Mouse (Mus musculus): ENCODE measurements around the gene Ubald2. TPM values are rescaled to one million over a fixed set of nuclear protein-coding genes. Genes with fewer than 3 reads are reported as not detected.

The Ubald2 gene
- polyA plus RNA-seq, 1 experiment from 2014 or later: 78.5 TPM

DNA sequence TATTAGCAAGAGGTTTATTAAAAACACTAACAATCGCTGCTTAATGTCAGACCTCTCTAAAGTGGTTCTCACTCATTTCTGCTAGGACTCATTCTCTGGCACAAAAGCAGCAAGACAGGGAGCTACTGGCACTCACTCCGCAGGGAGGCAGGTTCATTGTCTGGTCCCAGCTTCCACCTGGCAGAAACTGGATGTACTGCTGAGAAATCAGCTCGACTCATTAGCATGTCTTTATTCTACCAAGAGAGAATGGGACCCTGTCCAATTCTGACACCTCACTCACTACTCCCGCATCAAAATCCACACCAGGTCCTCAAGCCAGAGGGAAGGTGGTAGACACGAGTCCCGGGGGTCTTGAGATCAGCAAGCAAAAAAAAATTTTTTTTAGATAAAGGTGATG is 22.3 kb upstream of the Ubald2 start:
- 32% methylated on average over 6 of the region's 6 CpGs for WGBS
- no peak for ATAC-seq (replicated peaks; ENCODE audit: low FRiP score, low TSS enrichment, low read depth)
- peak overlapping the region; percentile 85; the same call in 1 of the 2 replicates for H3K9ac ChIP-seq (ENCODE audit: low read length)

DNA sequence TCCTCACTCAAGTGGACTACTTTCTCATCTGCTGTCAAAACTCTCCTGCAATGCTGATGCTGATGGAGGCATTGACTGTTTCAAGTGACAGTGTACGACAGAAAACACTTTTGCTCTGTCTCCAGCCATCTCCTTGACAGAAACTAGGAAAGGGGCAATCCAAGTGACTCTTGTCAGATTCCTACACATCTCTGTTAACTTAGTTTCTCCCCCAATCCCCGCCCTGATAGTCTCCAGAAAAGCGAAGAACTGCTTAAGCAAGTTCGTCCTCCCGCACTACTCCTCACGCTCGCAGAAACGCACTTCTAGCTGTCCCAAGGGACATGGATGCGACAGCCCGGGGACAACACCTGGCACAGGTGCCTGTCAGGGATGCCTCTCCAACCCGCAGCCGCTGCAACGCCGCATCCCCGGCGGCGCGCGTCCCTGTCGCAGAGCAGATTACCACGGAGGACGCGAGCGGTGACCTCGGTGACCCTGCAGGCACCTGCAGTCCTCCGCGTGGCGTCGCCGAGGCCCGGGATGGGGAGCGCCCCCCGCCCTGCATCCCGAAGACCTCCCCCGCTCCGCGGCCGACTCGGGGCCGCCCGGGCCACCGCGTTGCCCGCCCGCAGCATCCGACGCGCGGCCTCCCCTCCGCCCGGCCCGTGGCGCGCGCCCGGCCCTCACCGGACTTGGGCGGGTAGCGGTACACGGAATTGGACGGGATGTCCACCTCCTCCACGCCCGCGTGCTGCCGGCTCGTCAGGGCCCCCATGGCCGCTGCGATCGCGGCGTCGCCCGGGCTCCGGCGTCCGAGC is 21.7 kb upstream of the Ubald2 start:
- under 1% methylated on average over 74 of the region's 76 CpGs for WGBS
- peak overlapping the region; percentile 71 for H3K27ac ChIP-seq (ENCODE audit: low read depth)
- 0 out of 2 replicates have a peak, but pooled peaks have one; percentile 30 for ATAC-seq (replicated peaks; ENCODE audit: low FRiP score, low TSS enrichment, low read depth)

More for the DNA sequence above, 22.3 kb upstream of the Ubald2 start:
- no peaks in the 10 kb centered on the region for H3K9me3 ChIP-seq (ENCODE audit: control insufficient read depth, low read length)
- peak overlapping the region; percentile 73 for H3K4me3 ChIP-seq (ENCODE audit: low read depth, low read length)
- peak overlapping the region; percentile 97 for H3K4me2 ChIP-seq (ENCODE audit: low read length)
- no peaks in the 10 kb centered on the region for H3K27me3 ChIP-seq (replicated peaks; ENCODE audit: control insufficient read depth, insufficient read depth, low read length)
- no peak overlapping the region for H3K27ac ChIP-seq (ENCODE audit: low read depth)
- no peak for DNase-seq (ENCODE audit: low spot score)
- no peaks in the 10 kb centered on the region for H3K36me3 ChIP-seq (ENCODE audit: control insufficient read depth, insufficient read depth, low read length)
- peaks cover 29% of the 10 kb centered on the region for H3K4me1 ChIP-seq (replicated peaks; ENCODE audit: control insufficient read depth, insufficient read depth, low read length)

DNA sequence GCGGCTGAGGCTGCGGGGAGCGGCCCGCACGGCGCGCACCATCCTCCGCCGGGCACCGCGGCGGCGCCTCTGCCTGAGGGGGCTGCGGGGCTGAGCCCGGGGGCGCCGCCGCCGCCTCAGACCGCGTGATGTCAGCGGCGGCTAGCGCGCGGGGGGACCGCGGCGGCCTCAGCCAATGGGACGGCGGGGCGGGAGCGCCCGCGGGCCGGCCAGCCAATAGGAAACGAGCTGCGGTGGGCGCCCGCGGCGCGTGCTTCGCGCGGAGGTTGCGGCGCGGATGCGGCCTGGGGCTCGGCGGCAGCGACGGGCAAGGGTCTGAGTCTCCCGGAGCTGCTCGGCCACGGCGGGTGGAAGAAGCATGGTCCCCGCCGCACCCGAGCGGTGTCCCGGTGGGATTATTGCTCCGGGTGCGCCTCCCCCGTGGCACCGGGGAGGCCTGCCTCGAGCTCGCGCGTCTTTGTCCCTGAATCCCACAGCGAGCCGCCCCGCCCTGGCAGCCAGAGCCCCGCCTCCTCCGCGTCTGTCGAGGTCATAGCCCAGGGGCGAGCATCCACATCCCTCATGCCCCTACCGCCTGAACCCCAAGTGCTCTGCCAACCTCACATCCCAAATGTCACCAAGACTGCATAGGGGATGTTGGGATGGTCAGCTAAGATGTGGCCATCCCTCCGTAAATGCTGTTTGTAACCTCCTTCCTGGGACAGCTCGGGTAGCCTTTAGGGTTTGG is 20.8 kb upstream of the Ubald2 start, which contains the start of gene Rnf157:
TSS of gene Rnf157 (minus strand) at position 129 of the 727 bp plus-strand sequence.
- Histone ChIP-seq H3K4me3 (ENCODE audit: low read depth, low read length) (peak within 1 kb of the TSS; percentile 73), H3K9ac (ENCODE audit: low read length) (peak within 1 kb of the TSS; percentile 85), H3K4me2 (ENCODE audit: low read length) (peak within 1 kb of the TSS; percentile 97), H3K36me3 (ENCODE audit: control insufficient read depth, insufficient read depth, low read length) (no peaks in the 10 kb centered on the region), H3K9me3 (ENCODE audit: control insufficient read depth, low read length) (no peaks in the 10 kb centered on the region), H3K4me1 (replicated peaks; ENCODE audit: control insufficient read depth, insufficient read depth, low read length) (peaks cover 33% of the 10 kb centered on the region), H3K27ac (ENCODE audit: low read depth) (peak within 1 kb of the TSS; percentile 71), H3K27me3 (replicated peaks; ENCODE audit: control insufficient read depth, insufficient read depth, low read length) (no peaks in the 10 kb centered on the region)
- WGBS: 2% methylated on average over 66 of the region's 82 CpGs
- DNase-seq (ENCODE audit: low spot score): peak; percentile 84
- peak; percentile 93 for ATAC-seq (replicated peaks; ENCODE audit: low FRiP score, low TSS enrichment, low read depth)

More for the DNA sequence above, 21.7 kb upstream of the Ubald2 start:
- H3K9me3 ChIP-seq (ENCODE audit: control insufficient read depth, low read length): no peaks in the 10 kb centered on the region
- no peaks in the 10 kb centered on the region for H3K36me3 ChIP-seq (ENCODE audit: control insufficient read depth, insufficient read depth, low read length)
- H3K9ac ChIP-seq (ENCODE audit: low read length): peak overlapping the region; percentile 85
- H3K4me2 ChIP-seq (ENCODE audit: low read length): peak overlapping the region; percentile 97
- DNase-seq (ENCODE audit: low spot score): no peak
- no peaks in the 10 kb centered on the region for H3K27me3 ChIP-seq (replicated peaks; ENCODE audit: control insufficient read depth, insufficient read depth, low read length)
- H3K4me1 ChIP-seq (replicated peaks; ENCODE audit: control insufficient read depth, insufficient read depth, low read length): peaks cover 29% of the 10 kb centered on the region
- peak overlapping the region; percentile 73 for H3K4me3 ChIP-seq (ENCODE audit: low read depth, low read length)

DNA sequence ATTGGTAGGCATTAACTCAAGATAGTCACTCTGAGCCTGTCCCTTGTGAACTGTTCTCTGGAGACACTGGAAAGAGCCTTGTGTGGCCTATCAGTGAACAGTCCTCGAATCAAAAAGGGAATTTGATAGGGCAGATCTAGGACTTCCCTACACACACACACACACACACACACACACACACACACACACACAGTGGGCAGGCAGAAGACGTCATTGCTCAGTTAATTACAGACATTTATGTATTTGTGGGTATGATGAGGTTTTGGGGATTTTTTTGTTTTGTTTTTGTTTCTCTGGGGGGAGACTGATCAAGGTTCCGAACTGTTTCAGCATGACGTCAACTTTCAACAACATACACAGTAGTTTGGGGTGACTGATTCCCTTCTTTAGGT is 20.3 kb upstream of the Ubald2 start:
- WGBS: 85% methylated on average over 4 of the region's 4 CpGs
- Histone ChIP-seq H3K36me3 (ENCODE audit: control insufficient read depth, insufficient read depth, low read length) (no peaks in the 10 kb centered on the region), H3K9me3 (ENCODE audit: control insufficient read depth, low read length) (no peaks in the 10 kb centered on the region), H3K9ac (ENCODE audit: low read length) (no peak overlapping the region), H3K27me3 (replicated peaks; ENCODE audit: control insufficient read depth, insufficient read depth, low read length) (no peaks in the 10 kb centered on the region), H3K4me1 (replicated peaks; ENCODE audit: control insufficient read depth, insufficient read depth, low read length) (peaks cover 38% of the 10 kb centered on the region), H3K27ac (ENCODE audit: low read depth) (peak overlapping the region; percentile 71; the same call in 1 of the 2 replicates), H3K4me2 (ENCODE audit: low read length) (peak overlapping the region; percentile 97), H3K4me3 (ENCODE audit: low read depth, low read length) (peak overlapping the region; percentile 73)
- DNase-seq (ENCODE audit: low spot score) (no peak), ATAC-seq (replicated peaks; ENCODE audit: low FRiP score, low TSS enrichment, low read depth) (peak; percentile 11; the same call in 1 of the 2 replicates)

DNA sequence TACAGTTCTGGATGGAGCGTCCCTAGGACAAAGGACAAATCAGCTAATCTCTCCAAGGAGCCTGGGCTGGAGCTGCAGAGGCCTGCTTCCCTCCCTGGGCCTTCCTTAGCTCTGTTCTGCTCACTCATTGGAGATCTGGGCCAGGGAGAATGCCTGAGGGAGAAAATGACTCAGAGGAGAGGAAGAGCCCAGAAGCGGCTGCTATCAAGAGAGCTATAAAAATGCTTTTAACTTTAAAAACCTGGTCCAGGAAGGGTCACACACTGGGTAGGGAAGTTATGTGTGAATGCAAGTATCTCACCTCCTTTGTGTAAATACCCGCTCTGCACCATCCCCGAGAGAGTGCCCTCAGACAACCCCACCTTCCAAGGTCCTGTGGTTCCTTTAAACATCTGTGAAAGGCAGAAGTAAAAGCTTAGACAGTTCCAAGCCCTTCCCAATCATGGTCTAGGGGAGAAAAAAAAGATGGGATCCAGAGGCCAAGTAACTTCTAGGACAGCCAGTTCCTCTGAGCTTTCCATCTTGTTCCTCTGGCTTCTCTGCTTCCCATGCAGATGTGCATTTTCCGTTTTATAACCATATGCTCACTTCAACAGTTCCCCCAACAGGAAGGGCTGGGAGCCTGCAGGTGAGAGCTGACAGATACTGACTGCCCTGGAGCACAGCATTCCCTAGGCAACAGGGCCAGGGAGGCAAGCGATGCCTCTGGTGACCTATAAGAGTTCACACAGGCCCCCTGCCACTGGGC is 17.5 kb upstream of the Ubald2 start:
- H3K9me3 ChIP-seq (ENCODE audit: control insufficient read depth, low read length): no peaks in the 10 kb centered on the region
- no peaks in the 10 kb centered on the region for H3K27me3 ChIP-seq (replicated peaks; ENCODE audit: control insufficient read depth, insufficient read depth, low read length)
- no peaks in the 10 kb centered on the region for H3K36me3 ChIP-seq (ENCODE audit: control insufficient read depth, insufficient read depth, low read length)
- no peak; the same call in 1 of the 2 replicates for ATAC-seq (replicated peaks; ENCODE audit: low FRiP score, low TSS enrichment, low read depth)
- no peak overlapping the region for H3K9ac ChIP-seq (ENCODE audit: low read length)
- H3K4me3 ChIP-seq (ENCODE audit: low read depth, low read length): no peak overlapping the region
- H3K27ac ChIP-seq (ENCODE audit: low read depth): peak overlapping the region; percentile 16; the same call in 1 of the 2 replicates
- WGBS: 37% methylated on average over 6 of the region's 6 CpGs
- no peak overlapping the region for H3K4me2 ChIP-seq (ENCODE audit: low read length)
- peaks cover 32% of the 10 kb centered on the region for H3K4me1 ChIP-seq (replicated peaks; ENCODE audit: control insufficient read depth, insufficient read depth, low read length)
- DNase-seq (ENCODE audit: low spot score): peak; percentile 59

DNA sequence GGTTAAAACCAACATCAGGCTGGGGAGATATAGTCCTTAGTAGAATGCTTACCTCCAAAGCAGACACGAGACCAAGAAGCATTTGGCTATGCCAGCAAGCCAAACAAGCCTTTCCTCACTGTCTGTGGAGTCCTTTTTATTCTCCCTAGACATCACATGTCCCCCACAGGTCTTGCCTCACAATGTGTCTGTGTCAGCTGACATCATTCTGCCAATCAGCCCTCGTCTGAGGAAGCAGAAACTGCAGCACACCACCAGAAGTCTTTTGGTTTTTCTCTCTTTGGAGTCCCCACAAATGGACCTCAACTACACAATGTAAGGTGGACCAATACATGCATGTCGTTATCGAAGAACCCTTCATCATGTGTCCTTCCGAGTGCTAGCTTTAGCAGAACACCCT is 16.8 kb upstream of the Ubald2 start:
- ATAC-seq (replicated peaks; ENCODE audit: low FRiP score, low TSS enrichment, low read depth): no peak
- Histone ChIP-seq H3K27me3 (replicated peaks; ENCODE audit: control insufficient read depth, insufficient read depth, low read length) (no peaks in the 10 kb centered on the region), H3K27ac (ENCODE audit: low read depth) (no peak overlapping the region), H3K36me3 (ENCODE audit: control insufficient read depth, insufficient read depth, low read length) (no peaks in the 10 kb centered on the region), H3K9me3 (ENCODE audit: control insufficient read depth, low read length) (no peaks in the 10 kb centered on the region), H3K9ac (ENCODE audit: low read length) (no peak overlapping the region), H3K4me3 (ENCODE audit: low read depth, low read length) (no peak overlapping the region), H3K4me1 (replicated peaks; ENCODE audit: control insufficient read depth, insufficient read depth, low read length) (peaks cover 26% of the 10 kb centered on the region), H3K4me2 (ENCODE audit: low read length) (no peak overlapping the region)
- WGBS: 86% methylated on average over 5 of the region's 5 CpGs
- DNase-seq (ENCODE audit: low spot score): no peak

DNA sequence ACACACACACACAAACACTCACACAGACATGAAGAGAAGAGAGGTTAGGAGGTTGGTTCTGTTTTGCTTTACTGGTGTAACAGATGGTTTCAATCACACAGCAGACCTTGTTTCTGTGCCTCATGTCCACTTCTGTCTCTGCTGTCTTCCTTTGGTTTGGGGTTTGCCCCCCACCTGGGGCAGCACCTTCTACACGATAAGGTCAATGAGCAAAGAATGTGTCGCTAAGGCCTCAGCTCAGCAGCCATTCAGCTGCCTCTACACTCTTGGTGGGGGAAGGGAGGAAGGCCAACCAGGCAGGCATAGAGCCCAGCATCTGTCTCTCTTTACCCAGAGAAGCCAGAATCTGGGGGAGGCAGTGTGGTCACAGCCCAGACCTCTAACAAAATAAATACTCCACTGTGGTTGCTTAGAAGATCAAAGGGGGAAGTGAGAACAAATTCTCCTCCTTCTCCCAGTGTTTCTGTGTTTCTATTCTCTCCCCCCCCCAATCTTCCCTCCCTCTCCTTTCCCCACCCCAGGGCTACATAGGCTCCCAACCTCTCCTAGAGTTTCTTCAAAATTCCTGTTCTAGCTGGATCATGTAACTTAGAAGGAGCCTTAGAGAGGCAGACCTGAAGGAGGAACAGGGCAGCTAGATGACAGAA is 15.6 kb upstream of the Ubald2 start:
- Histone ChIP-seq H3K9ac (ENCODE audit: low read length) (no peak overlapping the region), H3K9me3 (ENCODE audit: control insufficient read depth, low read length) (no peaks in the 10 kb centered on the region), H3K4me2 (ENCODE audit: low read length) (no peak overlapping the region), H3K4me3 (ENCODE audit: low read depth, low read length) (no peak overlapping the region), H3K27me3 (replicated peaks; ENCODE audit: control insufficient read depth, insufficient read depth, low read length) (no peaks in the 10 kb centered on the region), H3K4me1 (replicated peaks; ENCODE audit: control insufficient read depth, insufficient read depth, low read length) (peaks cover 22% of the 10 kb centered on the region), H3K27ac (ENCODE audit: low read depth) (0 out of 2 replicates have a peak overlapping the region, but pooled peaks have one; percentile 20), H3K36me3 (ENCODE audit: control insufficient read depth, insufficient read depth, low read length) (no peaks in the 10 kb centered on the region)
- ATAC-seq (replicated peaks; ENCODE audit: low FRiP score, low TSS enrichment, low read depth): no peak
- peak; percentile 52 for DNase-seq (ENCODE audit: low spot score)
- 7% methylated on average over 2 of the region's 2 CpGs for WGBS
